Mouse (Mus musculus): ENCODE data around the gene Ripor2. TPM values are rescaled to one million over a fixed set of nuclear protein-coding genes. Genes with fewer than 3 reads are reported as not detected.

Ripor2 gene
- polyA plus RNA-seq, 1 experiment from 2014 or later: 10.4 TPM

GRCm38 (mm10) chr13:24608709-24609108 is 26.7 kb downstream of the Ripor2 start:
- no peak overlapping the region for H3K9ac ChIP-seq (ENCODE audit: low read depth, low read length)
- H3K9me3 ChIP-seq (ENCODE audit: control insufficient read depth, low read length): no peaks in the 10 kb centered on the region
- no peaks in the 10 kb centered on the region for H3K36me3 ChIP-seq (ENCODE audit: control insufficient read depth, insufficient read depth, low read length)
- H3K27ac ChIP-seq (ENCODE audit: low read depth, low read length): no peak overlapping the region
- H3K4me3 ChIP-seq (ENCODE audit: low read depth, low read length): no peak overlapping the region
- no peak for DNase-seq (ENCODE audit: low spot score)
- no peak overlapping the region for H3K4me2 ChIP-seq (replicated peaks; ENCODE audit: low read depth, low read length)
- H3K4me1 ChIP-seq (replicated peaks; ENCODE audit: control insufficient read depth, insufficient read depth, low read length): no peaks in the 10 kb centered on the region; the same call in 1 of the 2 replicates
- H3K27me3 ChIP-seq (ENCODE audit: control insufficient read depth, insufficient read depth, low read length): no peaks in the 10 kb centered on the region
- WGBS: 82% methylated on average over 1 of the region's 1 CpGs
- ATAC-seq (ENCODE audit: low FRiP score): no peak

DNA sequence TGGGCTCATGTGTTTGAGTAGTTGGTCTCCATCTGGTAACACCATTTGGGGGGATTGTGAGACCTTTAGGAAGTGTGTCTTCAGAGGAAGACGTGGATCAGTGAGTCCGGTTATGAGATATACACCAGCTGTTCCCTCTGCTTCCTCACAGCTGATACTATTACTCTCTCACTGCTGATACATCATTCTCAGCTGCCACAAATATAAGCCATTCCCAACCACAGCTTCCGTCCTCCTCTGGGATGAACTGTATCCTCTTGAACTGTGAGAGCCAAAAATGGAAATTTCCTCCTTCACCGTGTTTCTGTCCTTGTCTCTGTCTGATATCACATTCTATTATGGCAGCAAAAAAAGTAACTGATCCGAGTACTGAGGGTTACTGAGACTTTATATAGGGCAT is 28.9 kb downstream of the Ripor2 start:
- no peak for DNase-seq (ENCODE audit: low spot score)
- H3K4me3 ChIP-seq (ENCODE audit: low read depth, low read length): no peak overlapping the region
- no peak overlapping the region for H3K4me2 ChIP-seq (replicated peaks; ENCODE audit: low read depth, low read length)
- H3K36me3 ChIP-seq (ENCODE audit: control insufficient read depth, insufficient read depth, low read length): no peaks in the 10 kb centered on the region
- no peak overlapping the region for H3K27ac ChIP-seq (ENCODE audit: low read depth, low read length)
- no peak overlapping the region for H3K9ac ChIP-seq (ENCODE audit: low read depth, low read length)
- H3K27me3 ChIP-seq (ENCODE audit: control insufficient read depth, insufficient read depth, low read length): no peaks in the 10 kb centered on the region
- 85% methylated on average over 5 of the region's 5 CpGs for WGBS
- ATAC-seq (ENCODE audit: low FRiP score): no peak
- no peaks in the 10 kb centered on the region for H3K4me1 ChIP-seq (replicated peaks; ENCODE audit: control insufficient read depth, insufficient read depth, low read length)
- H3K9me3 ChIP-seq (ENCODE audit: control insufficient read depth, low read length): no peaks in the 10 kb centered on the region

GRCm38 (mm10) chr13:24613031-24613430 is 31.0 kb downstream of the Ripor2 start:
- 84% methylated on average over 6 of the region's 6 CpGs for WGBS
- no peak overlapping the region for H3K9ac ChIP-seq (ENCODE audit: low read depth, low read length)
- H3K4me2 ChIP-seq (replicated peaks; ENCODE audit: low read depth, low read length): no peak overlapping the region
- no peaks in the 10 kb centered on the region for H3K4me1 ChIP-seq (replicated peaks; ENCODE audit: control insufficient read depth, insufficient read depth, low read length)
- no peak overlapping the region for H3K4me3 ChIP-seq (ENCODE audit: low read depth, low read length)
- H3K27ac ChIP-seq (ENCODE audit: low read depth, low read length): no peak overlapping the region
- no peaks in the 10 kb centered on the region for H3K36me3 ChIP-seq (ENCODE audit: control insufficient read depth, insufficient read depth, low read length)
- H3K9me3 ChIP-seq (ENCODE audit: control insufficient read depth, low read length): no peaks in the 10 kb centered on the region
- no peak for DNase-seq (ENCODE audit: low spot score)
- no peaks in the 10 kb centered on the region for H3K27me3 ChIP-seq (ENCODE audit: control insufficient read depth, insufficient read depth, low read length)
- no peak for ATAC-seq (ENCODE audit: low FRiP score)

DNA sequence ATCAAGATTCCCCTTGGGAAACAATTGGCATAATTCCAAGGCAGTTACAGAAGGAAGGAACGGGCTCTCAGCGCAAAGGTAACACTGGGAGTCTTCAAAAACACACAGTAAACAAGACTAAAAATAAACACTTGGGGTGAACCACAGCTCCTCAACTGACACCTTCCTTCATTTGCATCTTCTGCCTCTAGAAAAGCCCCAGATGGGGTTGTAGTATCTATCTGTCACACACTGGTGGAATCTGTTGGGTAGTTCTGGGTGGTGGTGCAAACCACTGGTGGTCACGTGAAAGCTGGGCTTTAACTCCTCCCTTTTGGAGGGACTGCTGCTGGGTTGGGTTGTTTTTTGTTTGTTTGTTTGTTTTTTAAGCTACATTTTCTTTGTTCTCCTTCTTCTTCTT is 31.4 kb downstream of the Ripor2 start:
- WGBS: 90% methylated on average over 3 of the region's 3 CpGs

DNA sequence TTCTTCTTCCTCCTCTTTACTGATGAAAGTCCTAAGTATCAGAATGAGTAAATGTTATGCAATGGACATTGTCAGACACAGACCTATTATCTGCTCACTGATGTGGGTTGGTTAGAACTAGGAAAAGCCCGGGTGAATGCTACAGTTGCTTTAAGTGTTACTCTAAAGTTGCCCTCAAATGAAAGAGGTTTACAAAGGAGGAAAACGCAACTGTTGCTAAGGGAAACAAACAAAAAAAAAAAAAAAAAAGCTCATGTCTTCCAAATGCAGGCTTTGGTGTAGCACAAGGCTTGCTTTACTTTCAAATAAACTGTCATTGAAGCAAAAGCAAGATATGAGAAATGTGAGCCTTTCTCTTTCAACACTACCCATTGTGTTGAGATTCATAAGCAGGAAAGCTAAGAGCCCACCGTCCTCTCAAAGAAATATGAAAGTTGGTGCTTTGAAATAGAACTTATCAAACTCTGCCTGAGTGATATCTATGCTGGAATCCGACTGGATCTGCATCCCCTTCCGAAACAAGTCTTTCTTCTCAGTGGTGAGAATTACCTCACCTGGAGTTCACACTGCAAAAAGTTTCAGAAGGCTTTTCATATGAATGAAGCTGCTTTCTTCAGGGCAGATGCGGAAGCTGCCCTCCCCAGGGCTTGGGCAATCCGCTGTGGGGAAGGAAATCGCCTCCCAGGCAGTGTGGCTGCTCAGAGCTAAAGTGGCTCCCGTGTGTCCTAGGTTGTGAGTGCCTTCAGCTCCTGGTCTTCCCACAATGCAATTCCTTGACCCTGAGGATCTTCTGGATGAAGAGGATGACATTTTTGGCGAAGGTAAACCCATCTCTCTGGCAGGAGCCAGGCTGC is 32.2 kb downstream of the Ripor2 start:
- Histone ChIP-seq H3K4me3 (ENCODE audit: low read depth, low read length) (no peak overlapping the region), H3K9me3 (ENCODE audit: control insufficient read depth, low read length) (no peaks in the 10 kb centered on the region), H3K27ac (ENCODE audit: low read depth, low read length) (no peak overlapping the region), H3K4me1 (replicated peaks; ENCODE audit: control insufficient read depth, insufficient read depth, low read length) (no peaks in the 10 kb centered on the region; the same call in 1 of the 2 replicates), H3K36me3 (ENCODE audit: control insufficient read depth, insufficient read depth, low read length) (no peaks in the 10 kb centered on the region), H3K27me3 (ENCODE audit: control insufficient read depth, insufficient read depth, low read length) (no peaks in the 10 kb centered on the region), H3K9ac (ENCODE audit: low read depth, low read length) (no peak overlapping the region), H3K4me2 (replicated peaks; ENCODE audit: low read depth, low read length) (no peak overlapping the region)
- 60% methylated on average over 10 of the region's 10 CpGs for WGBS
- ATAC-seq (ENCODE audit: low FRiP score) (no peak), DNase-seq (ENCODE audit: low spot score) (no peak)

More for the DNA sequence above, 31.4 kb downstream of the Ripor2 start:
- Histone ChIP-seq H3K4me1 (replicated peaks; ENCODE audit: control insufficient read depth, insufficient read depth, low read length) (no peaks in the 10 kb centered on the region; the same call in 1 of the 2 replicates), H3K4me3 (ENCODE audit: low read depth, low read length) (no peak overlapping the region), H3K4me2 (replicated peaks; ENCODE audit: low read depth, low read length) (no peak overlapping the region), H3K27me3 (ENCODE audit: control insufficient read depth, insufficient read depth, low read length) (no peaks in the 10 kb centered on the region), H3K9ac (ENCODE audit: low read depth, low read length) (no peak overlapping the region), H3K27ac (ENCODE audit: low read depth, low read length) (no peak overlapping the region), H3K9me3 (ENCODE audit: control insufficient read depth, low read length) (no peaks in the 10 kb centered on the region), H3K36me3 (ENCODE audit: control insufficient read depth, insufficient read depth, low read length) (no peaks in the 10 kb centered on the region)
- no peak for DNase-seq (ENCODE audit: low spot score)
- no peak for ATAC-seq (ENCODE audit: low FRiP score)

DNA sequence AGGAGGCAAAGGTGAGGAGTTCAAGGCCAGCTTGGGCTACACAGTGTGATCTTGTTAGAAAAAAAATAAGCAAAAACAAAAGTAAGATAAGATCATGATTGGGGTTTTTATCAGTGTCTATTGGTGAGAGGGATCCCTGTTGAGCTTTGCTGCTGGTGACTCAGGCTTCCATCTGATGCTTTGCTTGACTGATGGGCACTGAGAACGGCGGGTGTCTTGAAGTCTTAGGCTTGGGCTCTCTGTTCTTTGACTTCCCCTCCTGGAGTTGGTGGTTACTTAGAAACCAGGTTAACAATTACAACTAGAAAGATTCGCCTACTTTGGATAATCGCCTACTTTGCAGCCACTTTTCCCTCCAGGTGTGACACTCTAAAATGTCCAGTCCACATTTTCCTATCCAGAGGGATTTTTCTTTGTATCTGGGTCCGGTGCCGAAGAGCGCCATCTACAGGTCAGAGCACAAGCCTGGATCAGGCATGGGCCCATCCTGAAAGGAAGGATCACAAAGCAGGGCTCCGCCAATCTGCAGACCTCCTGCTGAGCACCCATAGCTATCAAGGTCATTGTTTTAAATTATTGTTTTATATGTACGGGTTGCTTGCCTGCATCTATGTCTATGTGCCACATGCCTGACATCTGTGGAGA is 34.1 kb downstream of the Ripor2 start:
- no peaks in the 10 kb centered on the region for H3K27me3 ChIP-seq (ENCODE audit: control insufficient read depth, insufficient read depth, low read length)
- H3K4me3 ChIP-seq (ENCODE audit: low read depth, low read length): no peak overlapping the region
- H3K27ac ChIP-seq (ENCODE audit: low read depth, low read length): no peak overlapping the region
- ATAC-seq (ENCODE audit: low FRiP score) (no peak), DNase-seq (ENCODE audit: low spot score) (no peak)
- H3K9ac ChIP-seq (ENCODE audit: low read depth, low read length): no peak overlapping the region
- H3K4me1 ChIP-seq (replicated peaks; ENCODE audit: control insufficient read depth, insufficient read depth, low read length): no peaks in the 10 kb centered on the region; the same call in 1 of the 2 replicates
- H3K4me2 ChIP-seq (replicated peaks; ENCODE audit: low read depth, low read length): no peak overlapping the region
- WGBS: 55% methylated on average over 9 of the region's 9 CpGs
- no peaks in the 10 kb centered on the region for H3K9me3 ChIP-seq (ENCODE audit: control insufficient read depth, low read length)
- no peaks in the 10 kb centered on the region for H3K36me3 ChIP-seq (ENCODE audit: control insufficient read depth, insufficient read depth, low read length)

- H3K36me3 ChIP-seq (ENCODE audit: control insufficient read depth, insufficient read depth, low read length): no peaks in the 10 kb centered on the region
- no peaks in the 10 kb centered on the region for H3K9me3 ChIP-seq (ENCODE audit: control insufficient read depth, low read length)
- no peak overlapping the region for H3K9ac ChIP-seq (ENCODE audit: low read depth, low read length)
- H3K4me1 ChIP-seq (replicated peaks; ENCODE audit: control insufficient read depth, insufficient read depth, low read length): no peaks in the 10 kb centered on the region; the same call in 1 of the 2 replicates
- no peak overlapping the region for H3K4me3 ChIP-seq (ENCODE audit: low read depth, low read length)
- no peaks in the 10 kb centered on the region for H3K27me3 ChIP-seq (ENCODE audit: control insufficient read depth, insufficient read depth, low read length)
- ATAC-seq (ENCODE audit: low FRiP score) (no peak), DNase-seq (ENCODE audit: low spot score) (no peak)
- 89% methylated on average over 8 of the region's 8 CpGs for WGBS
- H3K27ac ChIP-seq (ENCODE audit: low read depth, low read length): no peak overlapping the region
- H3K4me2 ChIP-seq (replicated peaks; ENCODE audit: low read depth, low read length): no peak overlapping the region
These were observed 34.7 kb downstream of the Ripor2 start for GRCm38 (mm10) chr13:24616645-24617044.

DNA sequence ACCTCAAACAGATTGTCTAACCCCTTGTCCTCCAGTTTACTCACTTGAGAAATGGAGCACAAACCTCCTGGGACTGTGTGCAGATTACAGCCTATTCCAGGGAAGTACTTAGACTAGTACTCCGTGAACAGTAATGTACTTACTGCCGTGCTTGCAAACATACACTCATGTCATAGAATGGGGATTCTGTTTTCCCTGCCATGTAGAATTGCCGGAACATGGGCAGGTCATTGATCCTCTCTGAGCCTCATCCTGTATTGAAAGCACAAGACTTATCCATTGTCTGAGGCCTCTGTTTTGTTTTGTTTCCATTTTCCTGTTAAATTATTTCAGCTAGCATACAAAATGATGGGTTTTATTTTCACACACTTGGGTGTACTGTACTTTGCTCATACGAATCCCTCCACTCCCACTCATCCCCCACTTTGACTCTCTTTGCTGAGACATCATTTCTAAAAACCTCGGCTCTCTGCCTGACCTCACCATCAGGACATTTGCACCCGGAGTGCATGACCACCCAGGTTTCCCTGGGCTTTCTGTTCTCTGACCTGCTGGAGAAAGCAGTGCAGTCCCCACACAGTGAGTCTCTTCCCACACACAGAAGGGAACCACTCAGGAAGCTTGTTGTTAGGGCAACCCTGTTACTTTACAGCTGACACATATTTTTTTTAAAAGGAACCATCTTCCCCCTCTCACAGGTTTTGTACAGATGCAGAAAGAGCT is 35.2 kb downstream of the Ripor2 start:
- DNase-seq (ENCODE audit: low spot score) (no peak), ATAC-seq (ENCODE audit: low FRiP score) (no peak)
- Histone ChIP-seq H3K9me3 (ENCODE audit: control insufficient read depth, low read length) (no peaks in the 10 kb centered on the region), H3K4me3 (ENCODE audit: low read depth, low read length) (no peak overlapping the region), H3K27ac (ENCODE audit: low read depth, low read length) (0 out of 2 replicates have a peak overlapping the region, but pooled peaks have one; percentile 27), H3K27me3 (ENCODE audit: control insufficient read depth, insufficient read depth, low read length) (no peaks in the 10 kb centered on the region), H3K4me1 (replicated peaks; ENCODE audit: control insufficient read depth, insufficient read depth, low read length) (no peaks in the 10 kb centered on the region; the same call in 1 of the 2 replicates), H3K36me3 (ENCODE audit: control insufficient read depth, insufficient read depth, low read length) (no peaks in the 10 kb centered on the region), H3K4me2 (replicated peaks; ENCODE audit: low read depth, low read length) (no peak overlapping the region), H3K9ac (ENCODE audit: low read depth, low read length) (no peak overlapping the region)
- WGBS: 51% methylated on average over 6 of the region's 6 CpGs
